Mouse (Mus musculus) E14TG2a.4 (cell line): Measurements from ENCODE around the gene Tlx2.

Experiments used
- CTCF ChIP-seq: conservative IDR thresholded peaks from 2 replicates; pipeline ENCODE4 v1.5.1; 2014; ENCODE audit warnings: low read length
- NANOG ChIP-seq: IDR thresholded peaks from 2 replicates; pipeline ENCODE4 v1.6.1; 2014; ENCODE audit warnings: borderline replicate concordance, low read length, mixed read lengths
- POU5F1 ChIP-seq: IDR thresholded peaks from 2 replicates; pipeline ENCODE4 v1.6.1; 2014; ENCODE audit warnings: low read length, borderline replicate concordance

GRCm38 (mm10) chr6:83086121-83087035, 16.3 kb upstream of the Tlx2 start, which contains the start of gene Lbx2:
- TF ChIP-seq CTCF (no peak), NANOG (no peak), POU5F1 (no peak)
